Mouse (Mus musculus): ENCODE data around the gene Golga4. TPM values are rescaled to one million over a fixed set of nuclear protein-coding genes. Genes with fewer than 3 reads are reported as not detected.
"Not testable (repeated sequence)": the region's sequence is repeated elsewhere in the genome, so short reads cannot be mapped to it uniquely, and the experiment has no call there.

The Golga4 gene
- total RNA-seq, 2 experiments from 2014 or later: 27.3 to 46.0 TPM

- ATAC-seq (ENCODE audit: poor library complexity, severe bottlenecking): no peak
Measured at GRCm38 (mm10) chr9:118582757-118583156, 76.7 kb downstream of the Golga4 start.

GRCm38 (mm10) chr9:118584838-118585237 is 78.8 kb downstream of the Golga4 start:
- ATAC-seq (ENCODE audit: poor library complexity, severe bottlenecking): no peak

- ATAC-seq (ENCODE audit: poor library complexity, severe bottlenecking): no peak
Measured at GRCm38 (mm10) chr9:118585998-118586397, 79.9 kb downstream of the Golga4 start.

GRCm38 (mm10) chr9:118587115-118587514 is 81.0 kb downstream of the Golga4 start:
- ATAC-seq (ENCODE audit: poor library complexity, severe bottlenecking): no peak

- no peak for ATAC-seq (ENCODE audit: poor library complexity, severe bottlenecking)
Measured at GRCm38 (mm10) chr9:118589249-118589648, 83.2 kb downstream of the Golga4 start.

- no peak for ATAC-seq (ENCODE audit: poor library complexity, severe bottlenecking)
Measured at GRCm38 (mm10) chr9:118590230-118590629, 84.2 kb downstream of the Golga4 start.

GRCm38 (mm10) chr9:118591633-118592032 is 85.6 kb downstream of the Golga4 start:
- ATAC-seq (ENCODE audit: poor library complexity, severe bottlenecking): no peak

- ATAC-seq (ENCODE audit: poor library complexity, severe bottlenecking): no peak
Measured at GRCm38 (mm10) chr9:118592585-118593249, 86.7 kb downstream of the Golga4 start.

- ATAC-seq (ENCODE audit: poor library complexity, severe bottlenecking): no peak
Measured at GRCm38 (mm10) chr9:118593443-118593842, 87.4 kb downstream of the Golga4 start.

- ATAC-seq (ENCODE audit: poor library complexity, severe bottlenecking): no peak
Measured at GRCm38 (mm10) chr9:118596767-118597166, 90.7 kb downstream of the Golga4 start.

GRCm38 (mm10) chr9:118600393-118600792 is 94.3 kb downstream of the Golga4 start:
- ATAC-seq (ENCODE audit: poor library complexity, severe bottlenecking): not testable (repeated sequence)

GRCm38 (mm10) chr9:118602576-118602975 is 96.5 kb downstream of the Golga4 start:
- ATAC-seq (ENCODE audit: poor library complexity, severe bottlenecking): no peak

GRCm38 (mm10) chr9:118606148-118606816 is 100.2 kb downstream of the Golga4 start, which contains the start of gene Itga9:
TSS of gene Itga9 (plus strand) at chr9:118606690.
- peak; percentile 72 for ATAC-seq (ENCODE audit: poor library complexity, severe bottlenecking)

- no peak for ATAC-seq (ENCODE audit: poor library complexity, severe bottlenecking)
Measured at GRCm38 (mm10) chr9:118606817-118607371, 100.8 kb downstream of the Golga4 start.

- no peak for ATAC-seq (ENCODE audit: poor library complexity, severe bottlenecking)
Measured at GRCm38 (mm10) chr9:118607701-118608401, 101.8 kb downstream of the Golga4 start.

- ATAC-seq (ENCODE audit: poor library complexity, severe bottlenecking): no peak
Measured at GRCm38 (mm10) chr9:118608556-118608955, 102.5 kb downstream of the Golga4 start.

- no peak for ATAC-seq (ENCODE audit: poor library complexity, severe bottlenecking)
Measured at GRCm38 (mm10) chr9:118610060-118610459, 104.0 kb downstream of the Golga4 start.

- ATAC-seq (ENCODE audit: poor library complexity, severe bottlenecking): peak; percentile 37; the same call in 1 of the 2 replicates
Measured at GRCm38 (mm10) chr9:118611111-118611541, 105.1 kb downstream of the Golga4 start.

- ATAC-seq (ENCODE audit: poor library complexity, severe bottlenecking): peak; percentile 51
Measured at GRCm38 (mm10) chr9:118611958-118612581, 106.0 kb downstream of the Golga4 start.

- ATAC-seq (ENCODE audit: poor library complexity, severe bottlenecking): no peak
Measured at GRCm38 (mm10) chr9:118617237-118617636, 111.2 kb downstream of the Golga4 start.

- no peak for ATAC-seq (ENCODE audit: poor library complexity, severe bottlenecking)
Measured at GRCm38 (mm10) chr9:118618732-118619250, 112.7 kb downstream of the Golga4 start.

All from megakaryocyte, adult 5-6 weeks (primary cell).